Mouse (Mus musculus): ENCODE results near the gene Prpf4b. TPM values are rescaled to one million over a fixed set of nuclear protein-coding genes. Genes with fewer than 3 reads are reported as not detected.

The Prpf4b gene
- polyA plus RNA-seq (2015; fragmentation: Nextera tagmentation; extraction: Ambion mirVana): 29.1 and 34.4 TPM in 2 replicates

DNA sequence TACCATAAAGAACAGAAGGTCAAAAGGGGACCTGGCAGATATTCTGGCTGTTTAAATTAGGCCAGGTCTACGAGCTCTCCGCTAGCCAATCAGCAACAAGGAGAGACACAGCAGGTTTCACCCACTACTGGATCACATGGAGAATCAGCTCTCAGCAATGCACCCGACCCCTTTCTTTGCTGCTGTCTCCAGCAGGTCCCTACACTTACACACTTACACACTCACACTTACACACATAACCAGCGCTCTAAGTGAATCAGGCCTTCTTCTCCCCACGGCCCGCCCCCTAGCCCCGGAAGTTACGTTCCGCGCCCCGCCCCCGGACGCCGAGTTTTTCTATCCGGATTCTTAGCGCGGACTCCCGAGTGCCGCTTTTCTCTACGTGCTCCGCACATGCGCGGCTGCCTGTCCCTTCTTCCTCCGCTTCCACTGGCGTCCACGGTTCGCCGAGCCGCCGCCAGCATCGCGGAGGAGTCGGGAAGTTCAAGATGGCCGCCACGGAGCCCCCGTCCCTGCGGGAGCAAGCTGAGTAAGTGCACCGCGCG is at the start of gene Prpf4b:
Gene Prpf4b (plus strand): TSS at position 137 of the 545 bp plus-strand sequence.
- peak; percentile 68 for ATAC-seq (ENCODE audit: low read depth)
- Histone ChIP-seq H3K9ac (ENCODE audit: low read depth, low read length) (peak within 1 kb of the TSS; percentile 95), H3K36me3 (ENCODE audit: control insufficient read depth, insufficient read depth) (no peaks in the 10 kb centered on the region), H3K9me3 (replicated peaks; ENCODE audit: control insufficient read depth, low read length) (no peaks in the 10 kb centered on the region), H3K27ac (ENCODE audit: low read length) (peak within 1 kb of the TSS; percentile 99), H3K4me2 (ENCODE audit: low read depth, low read length) (peak within 1 kb of the TSS; percentile 91), H3K27me3 (ENCODE audit: control insufficient read depth, insufficient read depth, low read depth, low read length) (no peaks in the 10 kb centered on the region), H3K4me1 (ENCODE audit: control insufficient read depth, low read depth, low read length) (peaks cover 22% of the 10 kb centered on the region), H3K4me3 (ENCODE audit: low read depth, low read length) (peak within 1 kb of the TSS; percentile 98)
- WGBS (ENCODE audit: insufficient replicate concordance): under 1% methylated on average over 38 of the region's 40 CpGs

DNA sequence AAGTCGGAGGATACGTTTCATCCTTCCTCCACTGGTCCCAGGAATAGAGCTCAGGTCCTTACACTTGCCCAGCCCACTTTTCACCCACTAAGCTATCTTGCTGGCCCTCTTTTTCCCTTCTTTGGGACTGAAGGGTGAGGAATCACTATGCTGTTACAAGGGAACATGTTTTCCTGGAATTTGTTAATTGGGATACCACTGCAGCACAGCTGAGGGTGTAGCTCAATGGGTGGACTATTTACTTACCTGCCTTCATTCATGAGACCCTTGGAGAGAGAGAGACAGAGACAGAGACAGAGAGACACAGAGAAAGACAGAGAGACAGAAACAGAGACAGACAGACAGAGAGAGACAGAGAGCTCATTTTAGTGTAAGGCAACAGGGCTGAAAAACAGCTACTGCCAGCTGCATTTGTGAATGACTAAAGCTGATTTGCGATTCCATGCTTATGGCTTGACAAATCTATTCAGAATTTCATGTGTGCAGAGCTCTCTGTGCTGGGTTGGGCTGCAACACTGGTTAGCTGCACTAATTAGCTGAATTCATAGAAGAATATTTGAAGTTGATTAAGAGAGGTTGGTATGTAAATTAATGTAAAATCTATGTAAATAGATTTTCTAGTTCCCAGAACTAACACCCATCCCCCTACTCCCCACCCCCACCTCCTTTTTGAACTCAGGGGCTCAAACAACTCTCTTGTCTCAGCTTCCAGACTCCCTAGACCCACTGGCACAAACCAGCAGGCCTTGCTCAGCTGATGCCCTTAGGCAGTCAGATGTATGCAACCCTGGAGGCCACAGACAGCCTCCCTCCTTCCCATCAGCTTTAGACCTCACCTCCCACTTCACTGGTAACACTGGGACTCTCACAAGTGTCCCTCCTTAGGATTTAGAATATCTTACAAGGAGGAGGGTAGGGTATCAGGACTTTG is 48.1 kb upstream of the Prpf4b start:
- H3K4me2 ChIP-seq (ENCODE audit: low read depth, low read length): no peak overlapping the region; the same call in 1 of the 2 replicates

DNA sequence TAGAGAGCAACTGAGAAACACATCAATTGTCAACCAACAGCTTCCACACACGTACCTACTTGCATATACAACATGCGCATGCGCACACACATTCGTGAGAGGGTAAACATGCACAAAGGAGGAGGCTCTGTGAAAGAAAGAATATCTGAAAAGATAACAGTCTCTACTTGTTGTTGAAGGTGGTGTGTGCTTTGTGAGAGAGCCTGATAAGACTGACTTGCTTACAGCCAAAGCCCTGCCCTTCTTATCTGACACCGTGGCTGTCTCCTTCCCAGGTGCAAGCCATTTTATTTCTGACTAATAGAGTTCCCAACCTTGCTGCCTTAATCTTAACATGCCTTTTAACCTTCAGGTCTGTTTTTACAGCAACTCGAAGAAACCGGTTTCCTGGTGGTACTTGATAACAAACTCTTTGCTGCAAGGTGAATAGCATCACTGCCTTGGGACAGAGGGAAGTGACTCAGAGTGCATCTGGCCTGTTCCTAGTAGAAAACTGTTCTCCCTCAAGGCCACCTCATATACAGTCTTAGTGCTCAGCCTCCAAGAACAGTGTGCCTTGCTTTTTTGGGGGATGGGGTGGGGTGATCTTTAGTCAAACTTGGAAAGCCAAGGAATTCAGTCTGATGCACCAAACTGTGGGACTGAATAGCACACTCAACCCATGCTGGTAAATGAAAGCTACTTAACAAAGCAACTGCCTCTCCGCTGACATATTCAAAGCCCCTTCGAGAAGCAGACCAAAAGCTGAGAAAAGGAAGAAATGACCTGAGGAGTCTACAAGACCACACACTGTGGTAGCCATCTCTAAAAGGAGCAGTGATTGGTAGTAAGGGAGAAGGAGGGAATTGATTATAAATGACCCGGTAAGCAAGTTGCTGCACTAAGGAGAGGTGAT is 46.9 kb upstream of the Prpf4b start:
- peaks cover 29% of the 10 kb centered on the region for H3K4me1 ChIP-seq (ENCODE audit: control insufficient read depth, low read depth, low read length)
- no peak overlapping the region; the same call in 1 of the 2 replicates for H3K4me2 ChIP-seq (ENCODE audit: low read depth, low read length)
- no peak overlapping the region; the same call in 1 of the 2 replicates for H3K9ac ChIP-seq (ENCODE audit: low read depth, low read length)
- WGBS (ENCODE audit: insufficient replicate concordance): 28% methylated on average over 10 of the region's 10 CpGs
- H3K27me3 ChIP-seq (ENCODE audit: control insufficient read depth, insufficient read depth, low read depth, low read length): no peaks in the 10 kb centered on the region
- H3K9me3 ChIP-seq (replicated peaks; ENCODE audit: control insufficient read depth, low read length): no peaks in the 10 kb centered on the region
- H3K36me3 ChIP-seq (ENCODE audit: control insufficient read depth, insufficient read depth): no peaks in the 10 kb centered on the region
- peak; percentile 87 for ATAC-seq (ENCODE audit: low read depth)
- H3K27ac ChIP-seq (ENCODE audit: low read length): peak overlapping the region; percentile 79
- H3K4me3 ChIP-seq (ENCODE audit: low read depth, low read length): no peak overlapping the region

More for the DNA sequence above, 48.1 kb upstream of the Prpf4b start:
- Histone ChIP-seq H3K4me1 (ENCODE audit: control insufficient read depth, low read depth, low read length) (peaks cover 29% of the 10 kb centered on the region), H3K36me3 (ENCODE audit: control insufficient read depth, insufficient read depth) (no peaks in the 10 kb centered on the region), H3K4me3 (ENCODE audit: low read depth, low read length) (no peak overlapping the region), H3K9ac (ENCODE audit: low read depth, low read length) (no peak overlapping the region), H3K27ac (ENCODE audit: low read length) (peak overlapping the region; percentile 79), H3K9me3 (replicated peaks; ENCODE audit: control insufficient read depth, low read length) (no peaks in the 10 kb centered on the region), H3K27me3 (ENCODE audit: control insufficient read depth, insufficient read depth, low read depth, low read length) (no peaks in the 10 kb centered on the region)
- no peak for ATAC-seq (ENCODE audit: low read depth)
- 79% methylated on average over 3 of the region's 3 CpGs for WGBS (ENCODE audit: insufficient replicate concordance)

DNA sequence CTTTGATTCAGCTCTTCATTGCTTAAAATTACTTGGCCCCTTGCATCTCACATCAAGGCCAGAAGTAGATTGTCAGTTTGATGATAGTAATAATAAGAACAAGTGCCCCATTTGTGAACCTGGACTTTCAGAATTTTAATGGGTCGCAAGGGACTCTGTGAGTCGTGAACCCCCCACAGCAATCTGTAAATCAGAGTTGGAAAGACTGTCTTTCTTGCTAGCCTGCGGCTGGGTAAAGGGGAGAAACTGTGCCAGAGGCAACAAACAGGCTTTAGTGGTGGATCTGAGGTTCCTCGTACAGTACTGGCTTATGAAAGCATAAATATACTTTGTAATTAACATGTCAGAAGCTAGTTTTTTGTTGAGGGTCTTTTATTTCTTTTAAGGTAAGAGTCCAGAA is 32.3 kb upstream of the Prpf4b start:
- no peak for ATAC-seq (ENCODE audit: low read depth)
- WGBS (ENCODE audit: insufficient replicate concordance): 70% methylated on average over 4 of the region's 4 CpGs
- no peaks in the 10 kb centered on the region for H3K27me3 ChIP-seq (ENCODE audit: control insufficient read depth, insufficient read depth, low read depth, low read length)

DNA sequence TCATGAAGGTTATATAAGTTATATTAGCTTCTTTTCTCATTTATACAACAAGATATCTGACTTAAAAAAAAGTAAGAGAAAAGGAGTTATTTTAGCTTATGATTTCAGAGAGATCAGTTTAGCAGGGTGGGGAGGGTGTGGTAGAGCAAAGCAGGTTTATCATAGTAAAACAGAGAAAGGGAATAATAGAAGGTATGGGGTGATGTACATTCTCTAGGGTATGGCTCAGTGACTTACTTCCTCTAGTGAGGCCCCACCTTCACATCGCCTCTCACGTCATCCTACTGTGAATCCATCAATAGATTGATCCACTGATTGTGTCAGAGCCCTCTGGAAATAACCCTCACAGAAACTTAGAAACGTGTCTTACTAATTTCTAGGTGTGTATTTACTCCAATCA is 24.3 kb upstream of the Prpf4b start:
- H3K9me3 ChIP-seq (replicated peaks; ENCODE audit: control insufficient read depth, low read length): peaks cover 14% of the 10 kb centered on the region
- no peak overlapping the region for H3K27ac ChIP-seq (ENCODE audit: low read length)
- ATAC-seq (ENCODE audit: low read depth): peak; percentile 51; the same call in 1 of the 2 replicates
- peaks cover 3% of the 10 kb centered on the region; the same call in 1 of the 2 replicates for H3K4me1 ChIP-seq (ENCODE audit: control insufficient read depth, low read depth, low read length)
- H3K4me3 ChIP-seq (ENCODE audit: low read depth, low read length): no peak overlapping the region
- 38% methylated on average over 3 of the region's 3 CpGs for WGBS (ENCODE audit: insufficient replicate concordance)
- no peaks in the 10 kb centered on the region for H3K36me3 ChIP-seq (ENCODE audit: control insufficient read depth, insufficient read depth)
- no peak overlapping the region for H3K9ac ChIP-seq (ENCODE audit: low read depth, low read length)
- no peak overlapping the region for H3K4me2 ChIP-seq (ENCODE audit: low read depth, low read length)
- no peaks in the 10 kb centered on the region for H3K27me3 ChIP-seq (ENCODE audit: control insufficient read depth, insufficient read depth, low read depth, low read length)

More for the DNA sequence above, 32.3 kb upstream of the Prpf4b start:
- Histone ChIP-seq H3K4me2 (ENCODE audit: low read depth, low read length) (no peak overlapping the region), H3K36me3 (ENCODE audit: control insufficient read depth, insufficient read depth) (no peaks in the 10 kb centered on the region), H3K27ac (ENCODE audit: low read length) (no peak overlapping the region), H3K4me3 (ENCODE audit: low read depth, low read length) (no peak overlapping the region), H3K4me1 (ENCODE audit: control insufficient read depth, low read depth, low read length) (no peaks in the 10 kb centered on the region), H3K9me3 (replicated peaks; ENCODE audit: control insufficient read depth, low read length) (no peaks in the 10 kb centered on the region), H3K9ac (ENCODE audit: low read depth, low read length) (no peak overlapping the region)

DNA sequence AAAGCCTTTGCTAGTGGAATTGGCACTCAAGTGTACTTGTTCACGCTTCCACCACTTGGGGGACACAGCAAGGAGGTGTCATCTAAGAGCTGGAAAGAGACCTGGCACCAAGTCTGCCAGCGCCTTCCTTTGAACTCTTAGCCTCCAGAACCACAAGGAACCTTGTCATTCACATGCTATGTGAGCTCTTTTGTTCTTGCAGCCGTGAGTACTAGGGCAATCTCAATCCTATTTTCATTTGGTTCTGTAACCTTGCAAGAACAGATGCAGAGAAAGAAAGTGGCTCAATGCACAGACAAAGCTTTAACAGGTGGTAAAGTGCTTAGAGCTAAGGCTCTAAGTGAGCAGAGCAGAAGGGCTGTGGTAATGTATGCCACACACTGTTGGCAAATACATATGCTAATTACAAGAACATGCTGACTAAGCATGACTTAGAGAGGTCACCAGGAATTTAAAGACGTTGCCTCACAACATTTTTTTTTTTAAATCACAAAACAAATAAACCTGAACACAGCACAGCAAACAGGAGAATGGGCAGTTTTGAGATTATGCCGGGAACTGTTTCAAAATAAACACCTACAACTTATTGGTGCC is 23.8 kb upstream of the Prpf4b start:
- Histone ChIP-seq H3K4me3 (ENCODE audit: low read depth, low read length) (no peak overlapping the region), H3K27ac (ENCODE audit: low read length) (no peak overlapping the region), H3K4me2 (ENCODE audit: low read depth, low read length) (no peak overlapping the region), H3K9ac (ENCODE audit: low read depth, low read length) (no peak overlapping the region), H3K9me3 (replicated peaks; ENCODE audit: control insufficient read depth, low read length) (peaks cover 14% of the 10 kb centered on the region), H3K36me3 (ENCODE audit: control insufficient read depth, insufficient read depth) (no peaks in the 10 kb centered on the region), H3K4me1 (ENCODE audit: control insufficient read depth, low read depth, low read length) (peaks cover 3% of the 10 kb centered on the region; the same call in 1 of the 2 replicates), H3K27me3 (ENCODE audit: control insufficient read depth, insufficient read depth, low read depth, low read length) (no peaks in the 10 kb centered on the region)
- ATAC-seq (ENCODE audit: low read depth): no peak
- 65% methylated on average over 5 of the region's 5 CpGs for WGBS (ENCODE audit: insufficient replicate concordance)

DNA sequence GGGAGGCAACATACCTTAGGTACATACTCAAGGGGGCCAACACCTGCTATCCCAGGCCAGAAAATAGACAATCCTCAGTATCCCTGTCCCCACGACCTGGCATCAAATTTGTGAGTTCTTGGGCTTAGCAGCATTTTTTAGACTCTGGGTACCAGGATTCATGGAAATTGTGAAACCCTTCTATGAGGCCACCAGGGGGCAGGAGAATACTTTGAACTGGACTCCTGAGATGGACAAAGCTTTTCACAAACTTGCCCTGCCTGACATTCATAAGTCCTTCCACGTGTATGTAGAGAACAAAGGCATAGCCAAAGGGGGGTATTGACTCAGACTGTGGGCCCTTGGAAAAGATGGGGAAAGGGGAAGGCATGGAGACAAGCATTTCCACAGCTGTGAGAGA is 17.6 kb upstream of the Prpf4b start:
- no peak overlapping the region for H3K27ac ChIP-seq (ENCODE audit: low read length)
- no peak overlapping the region for H3K4me2 ChIP-seq (ENCODE audit: low read depth, low read length)
- ATAC-seq (ENCODE audit: low read depth): no peak
- no peak overlapping the region for H3K9ac ChIP-seq (ENCODE audit: low read depth, low read length)
- H3K4me1 ChIP-seq (ENCODE audit: control insufficient read depth, low read depth, low read length): no peaks in the 10 kb centered on the region; the same call in 1 of the 2 replicates
- no peak overlapping the region for H3K4me3 ChIP-seq (ENCODE audit: low read depth, low read length)
- H3K9me3 ChIP-seq (replicated peaks; ENCODE audit: control insufficient read depth, low read length): peaks cover 14% of the 10 kb centered on the region
- no peaks in the 10 kb centered on the region for H3K27me3 ChIP-seq (ENCODE audit: control insufficient read depth, insufficient read depth, low read depth, low read length)
- no peaks in the 10 kb centered on the region for H3K36me3 ChIP-seq (ENCODE audit: control insufficient read depth, insufficient read depth)
- WGBS (ENCODE audit: insufficient replicate concordance): 18% methylated on average over 2 of the region's 2 CpGs

DNA sequence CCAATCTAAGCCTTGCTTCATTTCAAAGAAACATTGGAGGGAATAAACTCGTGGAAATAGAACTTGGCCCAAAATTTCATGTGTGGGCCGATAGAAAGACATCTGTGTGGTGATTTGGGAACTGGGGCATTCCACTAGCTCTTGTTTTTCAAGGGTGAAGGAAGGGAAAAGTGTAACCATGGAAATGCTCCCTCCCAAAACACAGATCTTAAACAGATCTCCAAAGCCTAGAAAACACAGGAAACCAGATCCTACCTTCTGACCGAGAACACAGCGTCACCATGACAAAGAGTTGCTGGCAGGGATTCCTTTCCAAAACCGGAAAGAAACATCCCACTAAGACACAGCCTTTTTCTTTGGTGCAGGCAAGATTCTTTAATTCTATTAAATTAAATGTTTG is 15.7 kb upstream of the Prpf4b start:
- H3K4me3 ChIP-seq (ENCODE audit: low read depth, low read length): no peak overlapping the region
- no peak for ATAC-seq (ENCODE audit: low read depth)
- 75% methylated on average over 5 of the region's 5 CpGs for WGBS (ENCODE audit: insufficient replicate concordance)

More for the DNA sequence above, 15.7 kb upstream of the Prpf4b start:
- Histone ChIP-seq H3K9me3 (replicated peaks; ENCODE audit: control insufficient read depth, low read length) (peaks cover 4% of the 10 kb centered on the region), H3K27me3 (ENCODE audit: control insufficient read depth, insufficient read depth, low read depth, low read length) (no peaks in the 10 kb centered on the region), H3K27ac (ENCODE audit: low read length) (no peak overlapping the region), H3K4me2 (ENCODE audit: low read depth, low read length) (no peak overlapping the region), H3K36me3 (ENCODE audit: control insufficient read depth, insufficient read depth) (no peaks in the 10 kb centered on the region), H3K4me1 (ENCODE audit: control insufficient read depth, low read depth, low read length) (no peaks in the 10 kb centered on the region; the same call in 1 of the 2 replicates), H3K9ac (ENCODE audit: low read depth, low read length) (no peak overlapping the region)
